Mouse (Mus musculus) liver, postnatal 0 days (tissue): ENCODE measurements at regions not wholly inside any gene's neighbourhood (a gene's known extent, or its start where the extent isn't known, plus 50 kb on each side); places are given as distances from the start of the nearest gene placed in this dataset.
A peak's percentile ranks its signal among the peaks of the same experiment; 100 is the strongest.

Experiments
- ATAC-seq: fragments of 200-750 bp; cut with Nextera tagmentation; 2 replicates; pipeline ENCODE4 v1.8.0; 2017; ENCODE audit warnings: mild to moderate bottlenecking, moderate library complexity
- DNase-seq: peaks from one replicate; pipeline ENCODE4 v3.0.0-alpha.2; 2016
- H3K27ac ChIP-seq: fragments of 300-500 bp; sonication (generic); 2 replicates; pipeline ENCODE4 v1.5.1; 2014; ENCODE audit warnings: antibody characterized with exemption, moderate library complexity, mild to moderate bottlenecking, low read depth
- H3K27me3 ChIP-seq: fragments of 300-500 bp; sonication (generic); 2 replicates; pipeline ENCODE4 v1.6.1; 2014; ENCODE audit warnings: low read length, control low read depth, mixed read lengths; ENCODE audit not compliant: insufficient read depth
- H3K36me3 ChIP-seq: fragments of 300-500 bp; sonication (generic); replicated peaks from 2 replicates; pipeline ENCODE4 v1.6.1; 2014; ENCODE audit warnings: mild to moderate bottlenecking, control low read depth, low read length, moderate library complexity, mixed read lengths; ENCODE audit not compliant: insufficient read depth
- H3K4me1 ChIP-seq: fragments of 300-500 bp; sonication (generic); 2 replicates; pipeline ENCODE4 v1.6.1; 2014; ENCODE audit warnings: antibody characterized with exemption, mild to moderate bottlenecking, control low read depth; ENCODE audit not compliant: insufficient read depth
- H3K4me2 ChIP-seq: fragments of 300-500 bp; sonication (generic); 2 replicates; pipeline ENCODE4 v1.6.1; 2014; ENCODE audit warnings: low read depth, mild to moderate bottlenecking, low read length, moderate library complexity, mixed read lengths
- H3K4me3 ChIP-seq: fragments of 300-500 bp; sonication (generic); 2 replicates; pipeline ENCODE4 v1.5.1; 2014; ENCODE audit warnings: low read depth, low read length
- H3K9ac ChIP-seq: fragments of 300-500 bp; sonication (generic); replicated peaks from 2 replicates; pipeline ENCODE4 v1.6.1; 2014; ENCODE audit warnings: mild to moderate bottlenecking, moderate library complexity
- H3K9me3 ChIP-seq: fragments of 300-500 bp; sonication (generic); 2 replicates; pipeline ENCODE4 v1.6.1; 2016; ENCODE audit warnings: mild to moderate bottlenecking, control low read depth, low read length, mixed read lengths
- CTCF ChIP-seq: sonication (generic); IDR thresholded peaks from 2 replicates; pipeline ENCODE4 v1.5.1; 2016; ENCODE audit warnings: antibody characterized with exemption, low read depth
- EP300 ChIP-seq: IDR thresholded peaks from 2 replicates; pipeline ENCODE4 v1.6.1; 2016; ENCODE audit warnings: antibody characterized with exemption, low read depth, mild to moderate bottlenecking
- WGBS: fragments of 180-500 bp; shearing (Covaris S2); extraction: QIAGEN DNeasy Blood & Tissue Kit; methylation state at CpG from one replicate; pipeline ENCODE4 v1.1.7; 2014; ENCODE audit not compliant: insufficient replicate concordance; 5-methylcytosine and 5-hydroxymethylcytosine counted together

DNA sequence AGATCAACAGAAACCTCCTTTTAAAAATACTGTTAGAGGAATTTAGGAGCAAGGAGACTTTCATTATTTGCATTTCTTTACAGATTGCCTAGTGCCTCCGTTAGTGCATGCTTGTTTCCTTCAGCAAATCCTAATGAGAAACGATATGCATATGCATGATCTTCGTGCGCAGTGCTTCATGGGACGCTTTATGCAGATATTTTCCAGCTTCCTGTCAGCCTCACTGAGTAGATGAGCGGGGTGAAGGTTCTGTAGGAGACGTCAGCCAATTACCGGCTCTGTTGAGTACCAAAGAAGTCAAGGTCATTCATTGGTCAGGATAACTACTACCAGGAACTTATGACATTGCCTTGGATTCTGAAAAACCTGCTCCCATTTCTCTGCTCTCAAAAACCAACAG, 308.0 kb upstream of the Pdzrn3 start:
- 66% methylated on average over 8 of the region's 8 CpGs for WGBS
- no peak overlapping the region for H3K4me2 ChIP-seq
- DNase-seq (no peak), ATAC-seq (no peak)
- no peaks in the 10 kb centered on the region for H3K36me3 ChIP-seq
- no peak overlapping the region for H3K9ac ChIP-seq
- no peaks in the 10 kb centered on the region for H3K4me1 ChIP-seq
- no peak for TF ChIP-seq CTCF
- TF ChIP-seq EP300, result no peak
- no peaks in the 10 kb centered on the region for H3K27me3 ChIP-seq
- no peaks in the 10 kb centered on the region for H3K9me3 ChIP-seq
- H3K27ac ChIP-seq, result no peak overlapping the region
- H3K4me3 ChIP-seq, result no peak overlapping the region

DNA sequence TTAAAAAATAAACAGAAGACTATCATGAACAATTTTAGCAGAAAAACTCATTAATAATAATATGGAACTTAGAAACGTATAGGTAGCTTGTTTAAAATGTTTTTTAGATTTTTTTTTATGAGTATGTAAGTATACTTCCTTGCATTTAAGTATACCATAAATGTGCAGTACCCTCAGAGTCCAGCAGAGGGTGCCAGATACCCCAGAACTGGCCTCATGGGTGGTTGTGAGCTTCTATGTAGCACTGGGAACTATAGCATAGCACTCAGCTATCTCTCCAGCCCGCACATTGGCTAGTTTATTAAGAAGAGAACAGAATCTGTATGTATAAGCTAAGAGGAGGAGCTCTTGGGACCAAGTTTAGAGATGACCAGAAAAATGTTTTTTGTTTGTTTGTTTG, 306.7 kb upstream of the Pdzrn3 start:
- WGBS, result 59% methylated on average over 2 of the region's 2 CpGs

DNA sequence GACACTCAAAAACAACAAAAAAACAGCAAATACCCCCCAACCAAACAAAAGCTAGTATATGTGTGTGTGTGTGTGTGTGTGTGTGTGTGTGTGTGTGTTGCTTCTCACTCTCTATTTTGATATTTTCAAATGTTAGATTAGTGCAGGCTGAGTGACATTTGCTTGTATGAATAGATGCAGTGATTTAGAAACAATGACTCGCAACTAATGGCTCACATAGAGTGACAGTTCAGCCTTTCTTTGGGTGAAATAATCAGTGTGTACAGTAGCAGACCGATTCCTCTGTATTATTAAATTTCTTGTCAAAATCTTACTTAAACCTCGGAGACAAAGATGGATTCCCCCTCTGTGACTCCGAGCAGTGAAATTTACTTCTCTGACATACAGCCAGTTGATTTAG, 297.1 kb upstream of the Pdzrn3 start:
- WGBS, result 72% methylated on average over 4 of the region's 4 CpGs
- DNase-seq, result no peak
- H3K36me3 ChIP-seq, result no peaks in the 10 kb centered on the region
- H3K27me3 ChIP-seq, result no peaks in the 10 kb centered on the region
- no peak for TF ChIP-seq CTCF
- TF ChIP-seq EP300, result no peak
- no peak overlapping the region for H3K9ac ChIP-seq
- no peak overlapping the region for H3K4me3 ChIP-seq
- H3K4me2 ChIP-seq, result no peak overlapping the region
- no peaks in the 10 kb centered on the region for H3K9me3 ChIP-seq
- H3K4me1 ChIP-seq, result no peaks in the 10 kb centered on the region
- H3K27ac ChIP-seq, result no peak overlapping the region
- no peak for ATAC-seq

More for the DNA sequence above, 306.7 kb upstream of the Pdzrn3 start:
- Histone ChIP-seq H3K9me3 (no peaks in the 10 kb centered on the region), H3K27me3 (no peaks in the 10 kb centered on the region), H3K36me3 (no peaks in the 10 kb centered on the region), H3K4me2 (no peak overlapping the region), H3K9ac (no peak overlapping the region), H3K4me3 (no peak overlapping the region), H3K4me1 (no peaks in the 10 kb centered on the region), H3K27ac (no peak overlapping the region)
- no peak for ATAC-seq
- TF ChIP-seq CTCF (peak; percentile 48), EP300 (no peak)
- DNase-seq, result peak; percentile 21

DNA sequence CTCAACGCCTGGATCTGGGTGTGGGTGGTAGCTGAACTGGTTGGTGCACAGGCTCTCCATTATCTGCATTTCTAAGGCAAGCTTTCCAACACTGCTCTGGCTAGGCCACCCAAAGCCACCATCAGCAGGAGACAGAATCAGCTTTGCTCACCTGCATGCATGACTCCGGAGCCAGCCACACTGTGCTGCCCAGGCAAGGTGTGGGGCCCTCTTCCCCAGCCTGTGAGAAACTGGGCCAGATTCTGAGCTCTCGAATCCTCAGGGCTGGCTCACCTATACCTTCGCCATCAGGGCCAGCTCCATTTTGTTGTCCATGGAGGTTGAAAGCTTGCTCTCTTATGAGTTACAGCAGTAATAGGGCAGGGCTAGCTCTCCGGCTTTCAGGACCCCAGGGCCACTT, 293.1 kb upstream of the Pdzrn3 start:
- H3K4me3 ChIP-seq, result no peak overlapping the region
- no peak overlapping the region for H3K9ac ChIP-seq
- no peaks in the 10 kb centered on the region for H3K36me3 ChIP-seq
- no peak for DNase-seq
- no peaks in the 10 kb centered on the region for H3K9me3 ChIP-seq
- H3K4me2 ChIP-seq, result no peak overlapping the region
- H3K27me3 ChIP-seq, result no peaks in the 10 kb centered on the region
- ATAC-seq, result no peak
- H3K4me1 ChIP-seq, result no peaks in the 10 kb centered on the region
- no peak overlapping the region for H3K27ac ChIP-seq
- WGBS, result 53% methylated on average over 5 of the region's 5 CpGs
- TF ChIP-seq EP300 (no peak), CTCF (no peak)

DNA sequence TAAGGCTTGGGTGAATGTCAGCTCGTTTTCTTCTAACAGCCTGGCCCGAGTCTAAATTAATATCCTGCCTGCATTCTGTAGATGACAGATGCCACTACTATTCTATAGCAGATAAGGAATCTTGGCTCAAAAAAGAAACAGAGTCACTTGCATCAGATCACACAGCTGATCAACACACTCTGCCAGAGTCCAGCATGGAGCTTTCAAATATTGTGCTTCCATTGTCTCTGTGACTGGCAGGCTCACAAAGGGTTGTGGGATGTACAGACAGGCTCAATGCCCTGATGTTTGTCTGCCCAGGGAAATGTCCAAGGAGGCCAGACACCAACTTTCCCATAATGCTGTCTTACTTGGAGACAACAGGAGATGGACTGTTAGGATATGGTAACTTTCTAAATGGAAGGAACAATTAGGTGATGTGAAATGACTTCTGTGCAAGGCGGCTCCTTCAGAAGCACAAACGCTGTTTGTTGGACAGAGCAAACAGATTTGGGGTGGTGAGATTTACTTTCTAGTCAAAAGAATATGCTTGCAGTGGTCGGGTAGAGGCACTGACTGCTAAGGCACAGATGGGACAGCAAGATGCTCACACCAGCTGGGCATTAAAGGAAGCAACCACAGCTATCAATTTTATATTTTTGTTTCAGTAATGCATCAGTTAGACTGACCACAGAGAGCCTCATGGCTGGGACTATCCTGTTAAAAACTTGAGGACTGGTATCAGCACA, 291.6 kb upstream of the Pdzrn3 start:
- H3K9me3 ChIP-seq, result no peaks in the 10 kb centered on the region
- H3K27ac ChIP-seq, result no peak overlapping the region
- no peak overlapping the region for H3K4me2 ChIP-seq
- H3K36me3 ChIP-seq, result no peaks in the 10 kb centered on the region
- no peak for DNase-seq
- TF ChIP-seq CTCF (no peak), EP300 (no peak)
- no peak overlapping the region for H3K4me3 ChIP-seq
- no peaks in the 10 kb centered on the region for H3K27me3 ChIP-seq
- H3K9ac ChIP-seq, result no peak overlapping the region
- H3K4me1 ChIP-seq, result no peaks in the 10 kb centered on the region
- 63% methylated on average over 5 of the region's 5 CpGs for WGBS
- ATAC-seq, result no peak

DNA sequence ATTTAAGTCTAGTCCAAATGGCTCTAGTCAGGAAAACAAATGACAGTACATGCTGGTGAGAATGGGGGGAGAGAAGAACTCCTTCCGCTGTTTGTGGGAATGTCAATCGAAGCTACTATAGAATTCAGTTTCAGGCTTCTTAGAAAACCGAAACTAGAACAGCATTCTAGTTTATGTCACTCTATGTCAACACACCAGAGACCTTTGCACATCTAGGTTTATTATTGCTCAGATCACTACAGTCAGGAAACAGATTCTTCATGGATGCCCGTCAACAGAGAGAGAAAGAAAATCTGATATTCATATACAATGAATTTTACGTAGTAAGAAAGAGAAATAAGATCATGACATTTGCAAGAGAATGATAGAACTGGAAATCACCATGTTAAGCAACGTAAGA, 276.7 kb upstream of the Pdzrn3 start:
- Histone ChIP-seq H3K9ac (no peak overlapping the region), H3K36me3 (no peaks in the 10 kb centered on the region), H3K27ac (no peak overlapping the region), H3K27me3 (no peaks in the 10 kb centered on the region), H3K4me2 (no peak overlapping the region), H3K4me3 (no peak overlapping the region), H3K4me1 (no peaks in the 10 kb centered on the region), H3K9me3 (no peaks in the 10 kb centered on the region)
- ATAC-seq (no peak), DNase-seq (no peak)
- no peak for TF ChIP-seq EP300
- TF ChIP-seq CTCF, result no peak
- WGBS, result 73% methylated on average over 6 of the region's 6 CpGs
